Mouse (Mus musculus) left cerebral cortex, postnatal 4 days (tissue): ENCODE measurements at regions not wholly inside any gene's neighbourhood (a gene's known extent, or its start where the extent isn't known, plus 50 kb on each side); places are given as distances from the start of the nearest gene placed in this dataset.
A peak's percentile ranks its signal among the peaks of the same experiment; 100 is the strongest.

ENCODE experiments used
- DNase-seq: peaks from one replicate; pipeline ENCODE4 v3.0.0-alpha.2; 2022
- intact Hi-C: fragments of 180-260 bp; cut with DNase I; formaldehyde crosslinking; loops from one replicate; pipeline ENCODE4 v1.15.1; 2025

DNA sequence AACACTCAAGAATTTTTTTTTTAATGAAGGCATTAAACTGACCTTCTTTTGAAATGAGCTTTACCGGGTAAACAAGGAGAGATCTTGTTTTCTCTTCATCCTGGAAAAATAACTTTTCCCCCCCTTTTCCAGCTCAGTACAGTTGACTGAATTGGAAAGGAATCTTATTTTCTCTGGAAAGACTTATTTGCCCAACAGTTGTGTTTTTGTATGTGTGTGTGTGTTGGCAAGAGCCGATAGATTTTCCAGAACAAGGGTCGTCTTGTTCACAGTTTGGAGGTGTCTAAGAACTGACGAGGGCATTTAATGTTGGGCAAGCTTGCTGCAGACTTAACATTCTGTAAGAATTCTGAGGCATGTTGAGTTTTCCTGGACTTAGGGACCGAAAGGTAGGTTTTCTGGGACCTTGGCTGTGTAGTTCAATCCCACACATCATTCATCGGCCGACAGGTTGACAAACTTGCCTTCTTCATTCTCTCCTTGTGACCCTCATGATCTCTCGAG is 237.6 kb upstream of the Ccdc122 start:
- no peak for DNase-seq
- intact Hi-C loops: loop anchor here (10.0 kb wide), 1 partner anchor 206 kb away; no protein-coding TSS in a partner anchor

DNA sequence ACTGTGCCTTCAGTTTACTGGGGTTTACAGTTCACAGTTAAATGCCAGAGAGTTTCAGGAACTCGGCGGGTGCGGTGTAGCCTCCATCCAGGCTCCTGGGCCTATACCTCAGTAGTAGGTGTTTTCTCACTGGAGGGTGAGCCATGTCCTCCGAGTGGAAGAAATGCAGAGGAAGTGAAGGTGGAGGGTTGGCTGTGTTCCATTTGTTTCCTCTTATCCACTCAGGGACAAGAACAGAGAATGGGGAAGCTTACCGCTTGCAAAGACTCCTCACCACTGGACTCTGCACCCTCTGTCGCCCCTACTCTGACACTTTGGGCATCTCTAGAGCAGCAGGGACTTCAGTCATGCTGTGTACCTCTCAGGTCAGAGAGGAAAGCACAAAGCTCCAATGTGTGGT is 238.1 kb upstream of the Ccdc122 start:
- intact Hi-C loops: loop anchor here (10.0 kb wide), 1 partner anchor 206 kb away; no protein-coding TSS in a partner anchor
- DNase-seq: no peak

DNA sequence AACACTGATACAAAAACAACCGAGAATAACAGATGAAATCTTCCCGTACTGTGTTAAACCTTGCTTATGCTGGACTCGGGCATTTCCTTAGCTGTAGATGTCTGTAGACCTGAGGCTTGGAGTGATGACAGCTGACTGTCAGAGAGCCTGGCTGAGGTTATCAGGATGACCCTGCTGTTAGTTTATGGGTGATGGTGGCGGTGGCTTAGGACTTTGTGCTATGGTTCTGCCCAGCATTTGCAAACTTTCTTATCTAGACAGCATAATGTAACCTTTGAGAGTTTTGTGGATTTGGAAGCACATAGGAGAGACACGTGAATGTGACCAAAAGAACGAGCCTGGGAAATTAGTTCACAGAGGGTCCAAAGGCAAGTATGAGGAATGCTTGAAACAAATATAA is 239.1 kb upstream of the Ccdc122 start:
- intact Hi-C loops: loop anchor here (10.0 kb wide), 1 partner anchor 207 kb away; no protein-coding TSS in a partner anchor

DNA sequence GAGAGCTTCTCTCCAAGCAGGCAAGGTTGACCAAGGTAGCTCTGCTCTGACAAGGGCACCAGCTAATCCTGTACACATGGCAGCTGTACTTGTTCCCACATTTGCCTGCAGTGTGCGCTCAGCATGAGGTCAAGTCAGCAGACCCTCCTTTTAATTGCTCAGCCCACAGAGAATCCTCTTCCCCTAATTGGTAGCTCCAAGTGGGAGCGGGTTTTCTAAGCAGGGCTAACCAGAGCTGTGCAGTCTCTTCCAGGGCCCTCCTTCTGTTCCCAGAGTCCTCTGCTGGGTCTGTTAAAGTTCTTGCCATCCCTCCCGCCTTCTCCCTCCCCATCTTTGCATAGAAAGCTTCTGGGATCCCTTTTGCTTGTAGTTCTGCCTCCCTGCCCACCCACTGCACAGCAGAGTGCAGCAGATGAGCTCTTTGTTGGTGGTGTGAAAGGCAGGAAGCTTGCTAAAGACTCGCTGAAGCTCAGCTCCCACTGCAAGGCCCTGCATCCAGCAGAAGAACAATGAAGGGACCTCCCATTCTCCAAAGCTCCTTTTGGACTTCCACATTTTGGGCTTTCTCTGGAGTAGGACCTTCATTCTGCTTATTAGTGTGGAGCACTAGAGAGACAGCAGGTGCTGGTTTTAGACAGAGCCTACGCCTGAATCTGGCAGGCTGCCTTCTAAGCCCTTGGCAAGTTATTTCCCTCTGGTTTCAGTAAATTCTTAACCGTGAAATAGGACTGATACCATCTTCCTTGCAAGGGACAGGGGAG is 235.3 kb upstream of the Serp2 start:
- peak; percentile 70 for DNase-seq
- intact Hi-C loops: loop anchor here (10.0 kb wide), 1 partner anchor 213 kb away; no protein-coding TSS in a partner anchor

More for the DNA sequence above, 239.1 kb upstream of the Ccdc122 start:
- no peak for DNase-seq

DNA sequence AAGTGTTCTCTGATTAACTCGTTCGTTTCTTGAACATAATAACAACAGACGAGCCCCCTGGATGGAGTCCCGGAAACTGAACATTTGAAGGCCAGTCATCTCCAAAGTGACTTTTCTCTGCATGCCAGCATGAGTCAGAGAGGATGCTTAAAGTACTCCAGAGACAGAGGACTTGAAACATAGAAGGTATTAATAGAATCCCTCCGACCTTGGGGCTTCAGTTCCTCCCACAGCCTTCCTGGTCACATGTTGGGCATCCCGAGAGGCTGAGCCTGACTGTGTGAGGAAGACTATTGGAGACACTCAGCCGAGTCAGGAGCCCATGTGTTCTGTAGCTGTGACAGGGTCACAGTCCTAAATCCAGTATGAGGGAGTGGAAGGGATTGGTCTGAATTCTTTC is 232.7 kb upstream of the Serp2 start:
- DNase-seq: no peak
- intact Hi-C loops: no loop called here

DNA sequence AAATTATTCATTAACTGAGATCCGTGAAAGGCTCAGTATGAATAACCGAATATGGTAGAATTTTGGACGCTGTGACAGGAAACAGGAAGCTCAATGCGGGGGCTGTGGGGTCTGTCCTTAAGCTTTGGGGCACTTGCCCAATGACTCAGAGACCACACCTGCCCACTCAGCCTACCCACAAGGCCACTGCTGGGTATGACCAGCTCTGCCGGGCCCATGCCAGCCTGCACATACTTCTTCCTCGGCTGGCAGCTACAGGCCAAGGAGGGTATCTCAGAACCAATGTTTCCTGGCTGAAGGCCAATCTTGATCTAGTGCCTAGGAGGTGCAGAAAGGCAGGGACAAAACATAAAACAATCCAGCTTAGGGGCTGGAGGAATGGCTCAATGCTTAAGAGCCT is 230.9 kb upstream of the Serp2 start:
- DNase-seq: no peak

DNA sequence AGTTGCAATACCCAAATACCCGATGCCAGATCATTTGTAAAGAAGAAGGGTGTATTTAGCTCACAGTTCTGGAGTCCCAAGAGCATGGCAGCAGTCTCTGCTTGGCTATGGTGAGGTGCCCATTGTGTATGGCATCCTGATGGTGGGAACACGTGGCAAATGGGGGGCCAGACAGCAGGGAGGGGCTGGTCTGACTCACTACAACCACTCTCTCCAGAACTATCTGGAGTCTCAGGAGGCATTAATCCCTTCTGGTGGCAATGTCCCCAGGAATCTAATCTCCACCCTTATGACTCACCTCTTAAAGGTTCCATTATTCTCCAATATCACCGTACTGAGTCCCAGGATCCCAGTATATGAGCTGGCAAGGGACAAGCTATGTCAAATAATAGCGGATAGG is 229.5 kb upstream of the Serp2 start:
- intact Hi-C loops: no loop called here
- no peak for DNase-seq

More for the DNA sequence above, 230.9 kb upstream of the Serp2 start:
- intact Hi-C loops: no loop called here

DNA sequence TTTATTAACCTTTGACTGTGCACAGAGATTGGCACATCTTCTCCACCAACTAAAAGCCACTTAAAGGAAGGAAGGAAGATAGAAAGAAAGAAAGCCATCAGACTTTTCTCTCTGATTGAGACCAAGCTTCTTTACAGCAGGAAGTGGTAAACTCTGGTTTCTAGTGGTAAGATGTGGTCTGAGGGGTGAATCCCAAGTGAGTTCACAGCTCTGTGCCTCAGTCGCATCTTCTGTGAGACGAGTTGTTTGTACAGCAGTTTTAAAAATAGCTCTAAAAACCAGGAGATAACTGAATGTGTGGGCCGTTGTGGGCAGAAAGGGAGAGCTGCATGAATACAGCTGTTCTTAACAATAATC is 224.8 kb upstream of the Serp2 start:
- intact Hi-C loops: no loop called here
- DNase-seq: no peak

DNA sequence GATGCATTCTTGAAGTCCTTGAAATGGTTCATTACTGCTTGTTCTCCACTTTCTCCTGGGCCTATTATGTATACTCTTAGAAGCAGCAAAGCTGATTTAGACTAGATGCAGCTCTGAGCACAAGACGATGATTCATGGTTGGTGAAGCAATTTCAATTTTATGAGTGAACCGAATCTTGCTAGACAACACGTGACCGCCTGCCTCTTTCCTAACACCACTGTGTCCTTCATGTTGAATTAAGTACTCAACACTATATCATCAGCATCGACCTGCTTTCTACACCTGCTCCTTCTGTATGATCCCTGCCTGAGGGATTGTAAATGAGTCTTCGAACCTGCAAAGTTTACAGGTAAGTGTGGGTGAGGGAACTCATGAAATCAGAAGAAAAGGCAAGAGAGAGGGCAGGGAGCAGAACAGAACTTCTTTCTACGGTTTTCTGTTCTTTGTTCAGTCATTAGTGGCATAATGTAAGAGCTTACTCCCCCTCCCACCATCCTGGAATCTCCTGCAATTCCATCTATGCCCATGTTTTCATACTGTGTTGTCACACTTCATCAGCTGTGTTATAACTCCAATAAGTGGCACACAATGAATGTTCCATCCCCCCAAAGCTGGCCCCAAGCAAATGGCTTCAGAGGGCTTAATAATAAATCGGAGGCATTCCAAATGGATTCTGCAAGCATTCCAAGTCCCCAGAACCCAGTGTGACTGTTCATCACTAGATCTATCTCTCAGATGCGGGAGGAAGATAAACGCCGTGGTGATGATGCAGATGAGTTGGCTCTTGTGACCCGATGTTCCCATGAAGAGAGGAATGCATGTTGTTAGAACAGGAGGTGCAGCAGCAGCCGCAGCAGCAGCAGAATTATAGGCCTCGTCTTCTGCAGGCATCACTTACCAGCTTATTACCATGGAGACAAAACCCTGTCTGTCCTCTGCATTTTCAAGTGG is 224.2 kb upstream of the Serp2 start:
- DNase-seq: no peak
- intact Hi-C loops: no loop called here

DNA sequence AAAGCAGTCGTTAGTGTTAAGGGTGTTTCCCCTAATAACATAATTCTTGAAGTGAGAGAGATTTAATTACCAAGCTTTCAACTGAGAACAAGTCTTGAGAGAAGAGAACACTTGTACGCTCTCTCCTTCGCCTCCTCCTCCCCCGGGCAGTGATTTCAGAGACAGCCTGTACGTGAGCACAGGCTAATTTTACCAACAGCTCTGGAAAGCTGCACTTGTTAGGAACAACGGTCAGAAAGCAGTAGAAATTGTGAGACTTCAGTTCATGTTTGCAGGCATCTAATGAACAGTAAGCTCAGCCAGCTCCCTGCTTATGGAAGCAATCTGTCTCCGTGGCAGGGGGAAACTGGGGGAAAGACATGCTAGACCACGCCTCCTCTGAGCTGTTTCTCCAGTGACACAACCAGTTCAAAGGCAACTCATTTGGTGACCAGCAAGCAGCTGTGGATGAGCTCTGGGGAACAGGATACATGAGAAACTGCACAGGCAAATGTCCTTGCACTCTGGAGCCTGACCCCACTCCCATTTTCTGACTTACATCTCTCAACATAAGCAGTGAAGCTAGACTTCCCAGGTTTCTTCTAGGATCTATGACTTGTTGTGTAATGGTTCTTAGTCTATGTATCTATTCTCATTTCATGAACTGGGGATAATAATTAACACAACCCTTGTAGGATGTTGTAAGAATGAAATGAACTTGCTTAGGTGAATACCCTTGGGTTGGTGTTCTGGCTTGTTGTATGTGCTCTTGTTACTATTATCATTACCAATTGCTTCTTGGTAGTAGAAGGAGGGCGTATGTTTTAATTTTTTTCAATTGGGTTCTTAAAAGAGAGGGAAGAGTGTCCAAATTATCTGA is 222.1 kb upstream of the Serp2 start:
- DNase-seq: no peak
- intact Hi-C loops: loop anchor here (10.0 kb wide), 1 partner anchor 274 kb away; no protein-coding TSS in a partner anchor

DNA sequence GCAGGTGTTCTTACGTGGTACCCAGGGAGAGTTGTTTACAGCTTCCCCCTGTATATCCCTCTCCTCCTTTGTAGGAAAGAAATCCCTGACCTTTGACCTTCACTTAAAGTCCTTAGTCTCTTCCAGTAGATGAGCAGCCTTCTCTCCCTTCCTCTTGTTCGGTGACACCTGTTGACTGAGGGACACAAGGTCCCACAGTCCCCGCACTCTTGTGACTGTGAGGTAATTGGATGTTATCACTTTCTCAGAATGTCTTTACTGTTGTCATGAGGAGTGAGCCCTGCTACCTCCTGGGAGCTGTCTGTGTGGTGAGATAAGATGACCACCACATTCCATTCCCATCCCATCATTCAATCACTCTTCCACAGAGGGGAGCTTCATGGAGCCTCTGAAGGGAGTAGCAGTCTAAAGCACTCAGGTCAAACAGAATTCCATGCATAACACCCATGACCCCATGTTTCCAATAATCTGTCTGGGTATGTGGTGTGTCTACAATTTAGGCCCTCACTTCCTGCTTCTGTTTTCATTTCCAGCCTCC is 218.8 kb upstream of the Serp2 start:
- no peak for DNase-seq
- intact Hi-C loops: loop anchor here (10.0 kb wide), 1 partner anchor 271 kb away; no protein-coding TSS in a partner anchor

DNA sequence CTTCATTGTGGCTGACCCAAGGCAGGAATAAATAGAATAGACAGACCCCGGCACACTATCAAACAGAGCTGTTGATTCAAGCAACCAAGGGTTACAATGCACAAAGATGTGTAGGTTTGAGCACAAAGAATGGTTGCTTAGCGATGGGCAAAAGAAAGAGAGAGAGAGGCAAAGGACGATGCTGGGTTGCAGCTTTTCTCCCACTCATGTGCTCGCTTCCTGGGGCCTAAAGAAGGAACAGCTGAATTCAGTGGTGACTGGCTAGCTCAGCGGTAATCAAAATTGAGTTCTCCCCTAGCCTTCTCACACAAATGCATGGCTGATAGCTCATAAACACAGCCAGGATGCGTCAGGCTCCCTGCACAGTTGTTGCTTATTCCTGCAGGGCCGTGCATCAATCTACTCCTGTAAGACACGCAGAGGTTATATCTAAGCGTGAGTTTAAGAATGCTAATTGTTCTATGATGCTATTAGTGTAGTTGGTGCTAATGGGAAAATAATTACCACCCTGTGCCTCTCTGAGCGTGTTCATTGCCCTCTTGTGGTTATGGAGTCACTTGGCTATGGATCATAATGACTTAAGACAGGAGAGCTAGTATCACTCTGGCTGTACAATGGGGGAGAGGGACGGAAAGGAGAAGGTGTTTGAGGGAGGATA is 216.2 kb upstream of the Serp2 start:
- DNase-seq: no peak
- intact Hi-C loops: loop anchor here (10.0 kb wide), 1 partner anchor 268 kb away; no protein-coding TSS in a partner anchor

DNA sequence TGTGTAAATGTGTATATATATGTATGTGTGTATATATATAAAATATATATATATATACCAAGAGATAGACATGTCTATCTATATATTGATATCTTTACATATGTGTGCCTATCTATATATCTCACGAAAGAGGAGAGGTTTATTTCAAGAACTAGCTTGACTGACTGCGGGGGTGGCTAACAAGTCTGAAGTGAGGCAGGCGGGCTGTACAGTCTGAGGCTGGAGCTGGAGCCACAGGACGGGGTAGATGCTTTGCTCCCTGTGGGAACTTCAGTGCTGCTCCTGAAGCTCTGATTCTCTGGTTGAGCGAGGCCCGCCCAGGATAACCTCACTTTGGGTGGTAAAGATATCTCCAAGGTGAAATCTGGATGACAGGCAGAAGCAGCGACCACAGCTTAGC is 213.4 kb upstream of the Serp2 start:
- no peak for DNase-seq
- intact Hi-C loops: loop anchor here (10.0 kb wide), 1 partner anchor 265 kb away; no protein-coding TSS in a partner anchor

DNA sequence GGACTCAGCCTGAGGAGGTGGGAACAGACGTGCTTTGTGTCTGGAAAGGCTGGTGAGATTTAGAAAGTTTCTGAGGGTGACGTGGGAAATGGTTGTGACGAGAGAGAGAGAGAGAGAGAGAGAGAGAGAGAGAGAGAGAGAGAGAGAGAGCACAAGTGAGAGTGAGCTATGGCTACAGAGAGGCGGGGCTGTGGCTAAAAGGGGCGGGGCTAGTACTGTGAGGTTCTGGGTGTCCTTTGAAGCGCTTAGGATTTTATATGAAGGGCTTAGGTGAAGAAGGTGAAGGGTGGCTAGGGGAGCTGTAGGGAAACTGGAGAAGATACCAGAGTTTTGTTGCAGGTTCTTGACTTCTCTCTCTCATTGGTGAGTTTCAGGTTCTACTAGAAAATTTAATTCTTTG is 210.6 kb upstream of the Serp2 start:
- intact Hi-C loops: no loop called here
- DNase-seq: no peak

DNA sequence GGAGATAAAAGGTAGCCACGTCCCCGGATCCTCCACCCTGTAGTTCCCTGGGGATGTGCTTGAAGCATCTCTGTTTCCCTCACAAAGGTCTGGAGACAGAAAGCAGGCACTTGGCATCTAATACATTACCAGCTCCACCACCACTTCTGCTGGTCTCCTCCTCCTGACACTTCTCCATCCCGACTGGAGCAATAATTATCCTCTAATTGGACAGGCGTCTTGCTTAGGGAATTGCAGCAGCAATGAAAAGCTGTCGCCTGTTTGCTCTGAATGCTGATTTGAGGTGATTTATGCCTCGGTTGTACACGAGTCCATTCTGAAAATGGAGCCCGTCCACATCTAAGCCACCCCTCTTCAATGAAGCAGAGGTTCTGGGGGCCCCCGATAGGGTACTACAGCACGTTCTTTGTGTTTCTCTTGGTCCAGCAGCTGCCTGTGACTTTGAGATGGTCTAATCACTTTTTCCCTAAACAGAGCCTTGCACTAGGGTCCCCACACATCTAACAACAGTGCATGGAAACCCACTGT is 209.6 kb upstream of the Serp2 start:
- DNase-seq: no peak
- intact Hi-C loops: no loop called here

DNA sequence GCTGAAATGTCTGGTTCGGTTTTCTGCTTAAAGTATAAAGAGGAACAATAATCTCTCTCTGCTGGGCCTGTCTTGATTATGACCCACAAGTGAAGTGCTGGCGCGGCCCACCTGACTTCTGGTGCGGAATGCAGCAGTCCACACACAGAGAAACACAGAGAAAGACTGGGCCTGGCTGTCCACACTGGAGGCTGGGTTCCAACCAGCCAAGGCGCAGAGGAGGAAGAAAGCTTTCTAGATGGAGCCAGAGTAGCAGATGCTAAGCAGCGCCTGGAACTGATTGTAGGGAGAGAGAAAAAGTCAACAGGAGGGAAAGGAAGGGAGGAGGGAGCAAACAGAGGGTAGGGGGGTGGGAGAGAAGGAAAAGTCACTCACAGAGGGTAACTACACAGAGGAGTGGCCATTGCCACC is 208.4 kb upstream of the Serp2 start:
- intact Hi-C loops: no loop called here
- peak; percentile 30 for DNase-seq

DNA sequence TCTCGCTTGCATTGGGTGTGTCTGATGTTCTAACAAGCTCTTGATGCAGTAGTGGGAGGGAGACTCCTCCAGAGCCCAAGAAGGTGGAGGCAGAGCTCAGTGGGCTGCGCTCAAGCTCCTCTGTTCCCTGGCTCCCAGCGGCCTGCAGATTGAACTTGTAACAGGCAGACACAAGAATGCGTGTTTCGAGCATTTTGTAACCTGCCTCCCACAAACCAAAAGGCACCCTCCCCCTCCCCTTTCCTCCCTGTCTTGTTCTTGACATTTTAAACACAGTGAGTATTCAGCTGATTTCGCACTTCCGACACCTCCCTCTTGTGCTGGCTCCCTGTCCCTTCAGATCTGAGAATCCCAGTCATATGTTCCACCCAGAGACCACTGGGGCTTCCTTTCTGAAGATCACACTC is 207.7 kb upstream of the Serp2 start:
- intact Hi-C loops: no loop called here
- no peak for DNase-seq

DNA sequence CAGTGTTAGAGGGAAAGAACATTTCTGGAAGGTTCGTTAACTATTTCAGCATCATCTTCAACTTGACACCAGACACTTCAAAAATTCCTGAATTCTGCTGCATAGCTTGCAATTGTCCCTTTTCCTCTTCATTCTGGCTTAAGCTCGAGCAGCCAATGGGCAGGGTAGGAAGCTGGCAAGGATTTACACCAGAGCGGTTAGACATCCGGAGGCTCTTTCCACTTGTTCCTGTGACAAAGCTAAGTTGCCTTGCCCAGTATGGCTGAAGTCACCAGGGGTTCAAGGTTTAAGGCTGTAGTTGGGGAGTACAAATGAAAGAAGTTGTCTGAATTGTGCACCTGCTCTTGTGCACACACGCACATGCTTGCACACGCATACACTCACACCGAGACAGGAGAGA is 206.8 kb upstream of the Serp2 start:
- DNase-seq: no peak
- intact Hi-C loops: no loop called here

DNA sequence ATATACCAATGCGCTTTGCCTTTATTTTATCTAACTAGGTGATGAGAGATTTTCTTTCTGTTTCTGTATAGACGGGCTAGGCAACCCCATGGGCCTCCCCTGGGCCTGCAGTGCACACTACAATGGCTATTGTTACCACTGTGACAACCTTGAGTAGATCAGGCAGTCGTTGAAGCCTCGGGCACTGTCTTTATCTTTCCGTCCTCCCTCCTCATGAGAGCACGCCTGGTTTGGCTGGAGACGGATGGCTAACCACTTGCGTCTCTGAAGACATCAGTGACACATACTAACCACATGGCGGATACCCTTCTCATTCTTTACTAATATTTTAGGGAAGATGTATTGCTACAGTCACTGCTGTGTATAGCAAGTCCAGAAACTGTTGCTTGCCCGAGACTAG is 206.1 kb upstream of the Serp2 start:
- no peak for DNase-seq
- intact Hi-C loops: no loop called here
